Mouse (Mus musculus): Measurements from ENCODE around the gene Mtx1. TPM values are rescaled to one million over a fixed set of nuclear protein-coding genes. Genes with fewer than 3 reads are reported as not detected.

Mtx1 gene
- polyA plus RNA-seq, 1 experiment from 2014 or later, result 214 TPM

DNA sequence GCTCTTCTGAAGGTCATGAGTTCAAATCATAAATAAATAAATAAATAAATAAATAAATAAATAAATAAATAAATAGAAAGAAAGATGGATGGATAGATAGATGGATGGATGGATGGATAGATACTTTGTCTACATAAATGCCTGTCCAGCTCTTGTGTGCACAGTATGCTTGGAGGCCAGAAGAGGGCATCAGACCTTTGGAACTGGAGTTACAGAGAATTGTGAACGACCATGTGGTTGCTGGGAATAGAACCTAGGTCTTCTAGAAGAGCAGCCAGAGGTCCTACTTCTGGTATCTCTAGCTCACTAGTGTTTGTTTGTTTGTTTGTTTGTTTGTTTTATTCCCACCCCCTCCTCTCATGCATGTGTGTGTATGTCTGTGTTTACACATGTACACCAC, 33.5 kb downstream of the Mtx1 start:
- no peak for ATAC-seq (replicated peaks; ENCODE audit: low FRiP score, low TSS enrichment, low read depth)
- Histone ChIP-seq H3K9ac (ENCODE audit: low read length) (no peak overlapping the region), H3K4me2 (ENCODE audit: low read length) (no peak overlapping the region), H3K4me3 (ENCODE audit: low read depth, low read length) (no peak overlapping the region), H3K27ac (ENCODE audit: low read depth) (no peak overlapping the region), H3K4me1 (replicated peaks; ENCODE audit: control insufficient read depth, insufficient read depth, low read length) (peaks cover 6% of the 10 kb centered on the region; the same call in 1 of the 2 replicates), H3K9me3 (ENCODE audit: control insufficient read depth, low read length) (no peaks in the 10 kb centered on the region), H3K36me3 (ENCODE audit: control insufficient read depth, insufficient read depth, low read length) (no peaks in the 10 kb centered on the region; the same call in 1 of the 2 replicates), H3K27me3 (replicated peaks; ENCODE audit: control insufficient read depth, insufficient read depth, low read length) (no peaks in the 10 kb centered on the region)
- DNase-seq (ENCODE audit: low spot score), result no peak
- 75% methylated on average over 1 of the region's 1 CpGs for WGBS

DNA sequence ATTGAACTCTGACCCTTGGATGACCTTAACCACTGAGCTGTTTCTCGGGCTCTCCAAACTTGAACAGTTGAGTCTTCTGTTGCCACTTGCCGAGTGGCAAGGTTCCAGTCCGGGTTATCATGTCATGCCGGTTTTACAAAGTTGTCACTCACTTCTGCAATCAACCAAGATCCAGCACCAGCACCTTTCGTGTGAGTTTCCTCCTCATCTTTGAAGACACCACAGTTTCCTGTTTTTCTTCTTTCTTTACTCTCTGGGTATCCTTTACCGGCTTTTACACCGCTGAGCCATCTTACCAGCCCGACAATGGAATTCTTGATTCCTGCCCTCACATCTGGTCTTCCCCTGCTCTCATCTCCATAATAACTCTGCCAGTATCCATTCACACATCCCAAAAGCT, 36.5 kb downstream of the Mtx1 start:
- Histone ChIP-seq H3K4me1 (replicated peaks; ENCODE audit: control insufficient read depth, insufficient read depth, low read length) (no peaks in the 10 kb centered on the region), H3K9me3 (ENCODE audit: control insufficient read depth, low read length) (no peaks in the 10 kb centered on the region), H3K27ac (ENCODE audit: low read depth) (no peak overlapping the region), H3K9ac (ENCODE audit: low read length) (no peak overlapping the region), H3K4me3 (ENCODE audit: low read depth, low read length) (no peak overlapping the region), H3K4me2 (ENCODE audit: low read length) (no peak overlapping the region), H3K27me3 (replicated peaks; ENCODE audit: control insufficient read depth, insufficient read depth, low read length) (no peaks in the 10 kb centered on the region), H3K36me3 (ENCODE audit: control insufficient read depth, insufficient read depth, low read length) (peaks cover 7% of the 10 kb centered on the region; the same call in 1 of the 2 replicates)
- WGBS, result 78% methylated on average over 8 of the region's 8 CpGs
- ATAC-seq (replicated peaks; ENCODE audit: low FRiP score, low TSS enrichment, low read depth) (no peak), DNase-seq (ENCODE audit: low spot score) (no peak)

DNA sequence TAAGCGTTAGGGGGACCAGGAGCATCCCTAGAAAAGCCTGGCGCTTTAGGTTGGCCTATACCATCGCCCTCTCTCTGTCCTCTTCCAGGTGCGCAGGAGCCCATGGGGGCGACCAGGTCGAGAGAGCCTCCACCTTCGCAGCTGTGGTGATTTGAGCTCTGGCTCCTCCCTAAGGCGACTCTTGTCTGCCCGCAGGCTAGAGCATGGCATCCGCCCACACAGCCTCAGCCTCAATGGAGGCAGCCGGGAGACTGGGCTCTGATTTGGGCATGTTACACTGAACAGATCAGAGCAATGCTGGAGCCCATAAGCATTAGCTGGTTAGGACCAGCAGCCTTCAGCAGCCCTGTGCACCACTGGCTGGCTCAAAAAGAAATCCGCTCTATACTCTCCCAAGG, 38.4 kb downstream of the Mtx1 start:
- H3K27me3 ChIP-seq (replicated peaks; ENCODE audit: control insufficient read depth, insufficient read depth, low read length), result no peaks in the 10 kb centered on the region
- no peak overlapping the region for H3K4me3 ChIP-seq (ENCODE audit: low read depth, low read length)
- peaks cover 15% of the 10 kb centered on the region for H3K4me1 ChIP-seq (replicated peaks; ENCODE audit: control insufficient read depth, insufficient read depth, low read length)
- DNase-seq (ENCODE audit: low spot score) (no peak), ATAC-seq (replicated peaks; ENCODE audit: low FRiP score, low TSS enrichment, low read depth) (no peak)
- no peaks in the 10 kb centered on the region for H3K9me3 ChIP-seq (ENCODE audit: control insufficient read depth, low read length)
- peaks cover 7% of the 10 kb centered on the region; the same call in 1 of the 2 replicates for H3K36me3 ChIP-seq (ENCODE audit: control insufficient read depth, insufficient read depth, low read length)
- no peak overlapping the region for H3K4me2 ChIP-seq (ENCODE audit: low read length)
- 74% methylated on average over 12 of the region's 12 CpGs for WGBS
- no peak overlapping the region for H3K27ac ChIP-seq (ENCODE audit: low read depth)
- H3K9ac ChIP-seq (ENCODE audit: low read length), result no peak overlapping the region

DNA sequence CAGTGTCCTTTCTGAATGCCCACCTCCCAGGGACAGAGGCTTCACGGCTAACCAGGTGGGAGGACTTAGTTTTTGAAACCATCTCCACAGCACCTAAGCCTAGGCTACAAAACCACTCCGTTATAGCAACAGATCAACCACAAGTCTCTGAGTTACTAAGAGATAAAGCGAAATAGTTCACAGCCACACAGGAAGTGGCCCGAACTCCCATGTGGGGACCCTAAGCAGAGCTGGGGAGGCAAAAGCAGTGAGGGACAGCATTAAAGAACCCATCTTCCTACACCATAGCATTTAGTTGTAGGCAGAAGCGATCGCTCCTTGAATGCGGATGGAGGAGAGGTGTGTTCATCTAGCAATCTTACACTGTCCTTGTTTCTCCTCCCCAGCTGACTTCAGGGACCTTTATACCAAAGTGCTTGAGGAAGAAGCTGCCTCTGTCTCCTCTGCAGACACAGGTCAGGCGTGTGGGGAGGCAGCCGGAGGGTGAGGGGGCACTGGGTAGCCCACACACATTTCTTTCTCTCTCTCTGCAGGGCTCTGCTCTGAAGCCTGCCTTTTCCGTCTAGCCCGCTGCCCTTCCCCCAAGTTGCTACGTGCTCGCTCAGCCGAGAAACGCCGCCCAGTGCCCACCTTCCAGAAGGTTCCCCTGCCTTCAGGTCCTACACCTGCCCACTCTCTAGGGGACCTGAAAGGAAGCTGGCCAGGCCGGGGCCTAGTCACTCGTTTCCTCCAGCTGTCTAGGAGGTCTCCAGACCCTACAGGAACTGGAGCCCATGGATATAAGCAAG, 39.0 kb downstream of the Mtx1 start:
- Histone ChIP-seq H3K27me3 (replicated peaks; ENCODE audit: control insufficient read depth, insufficient read depth, low read length) (no peaks in the 10 kb centered on the region), H3K9ac (ENCODE audit: low read length) (no peak overlapping the region), H3K4me3 (ENCODE audit: low read depth, low read length) (no peak overlapping the region), H3K9me3 (ENCODE audit: control insufficient read depth, low read length) (no peaks in the 10 kb centered on the region), H3K4me2 (ENCODE audit: low read length) (no peak overlapping the region), H3K27ac (ENCODE audit: low read depth) (no peak overlapping the region), H3K4me1 (replicated peaks; ENCODE audit: control insufficient read depth, insufficient read depth, low read length) (peaks cover 15% of the 10 kb centered on the region), H3K36me3 (ENCODE audit: control insufficient read depth, insufficient read depth, low read length) (peaks cover 7% of the 10 kb centered on the region; the same call in 1 of the 2 replicates)
- no peak for DNase-seq (ENCODE audit: low spot score)
- WGBS, result 83% methylated on average over 18 of the region's 18 CpGs
- no peak for ATAC-seq (replicated peaks; ENCODE audit: low FRiP score, low TSS enrichment, low read depth)

DNA sequence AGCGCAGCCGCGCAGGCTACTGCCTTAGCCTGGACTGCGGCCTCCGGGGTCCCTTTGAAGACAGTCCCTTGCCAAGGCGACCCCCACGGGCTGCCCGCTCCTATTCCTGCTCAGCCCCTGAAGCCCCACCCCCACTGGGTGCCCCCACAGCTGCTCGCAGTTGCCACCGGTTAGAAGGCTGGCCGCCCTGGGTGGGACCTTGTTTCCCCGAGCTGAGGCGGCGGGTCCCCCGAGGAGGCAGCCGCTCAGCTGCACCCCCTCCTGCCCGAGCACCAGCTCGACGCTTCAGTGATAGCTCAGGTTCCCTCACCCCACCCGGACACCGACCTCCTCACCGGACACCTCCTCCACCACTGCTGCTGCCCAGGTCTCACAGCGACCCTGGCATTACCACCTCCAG, 39.7 kb downstream of the Mtx1 start:
- DNase-seq (ENCODE audit: low spot score), result no peak
- Histone ChIP-seq H3K4me2 (ENCODE audit: low read length) (no peak overlapping the region), H3K27me3 (replicated peaks; ENCODE audit: control insufficient read depth, insufficient read depth, low read length) (no peaks in the 10 kb centered on the region), H3K9ac (ENCODE audit: low read length) (no peak overlapping the region), H3K9me3 (ENCODE audit: control insufficient read depth, low read length) (no peaks in the 10 kb centered on the region), H3K4me1 (replicated peaks; ENCODE audit: control insufficient read depth, insufficient read depth, low read length) (peaks cover 15% of the 10 kb centered on the region), H3K4me3 (ENCODE audit: low read depth, low read length) (no peak overlapping the region), H3K36me3 (ENCODE audit: control insufficient read depth, insufficient read depth, low read length) (peaks cover 7% of the 10 kb centered on the region), H3K27ac (ENCODE audit: low read depth) (no peak overlapping the region)
- WGBS, result 63% methylated on average over 23 of the region's 23 CpGs
- ATAC-seq (replicated peaks; ENCODE audit: low FRiP score, low TSS enrichment, low read depth), result no peak

DNA sequence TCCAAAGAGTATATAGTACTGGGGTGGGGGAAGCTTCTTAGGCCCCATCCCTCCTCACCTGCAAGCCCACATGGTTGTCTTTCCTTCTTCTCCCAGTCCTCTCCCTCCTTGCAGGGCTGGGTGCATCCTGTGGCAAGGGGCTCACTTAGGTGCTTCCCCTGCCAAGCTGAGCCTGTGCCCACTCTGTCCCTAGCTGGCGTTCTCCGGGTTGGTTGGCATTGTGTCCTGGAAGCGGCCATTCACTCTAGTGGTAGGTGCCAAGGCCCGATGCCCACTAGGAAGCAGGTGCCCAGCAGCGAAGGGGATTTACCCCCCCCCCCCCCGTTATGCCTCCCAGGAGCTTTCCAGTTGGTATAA, 43.0 kb downstream of the Mtx1 start:
- WGBS, result 75% methylated on average over 6 of the region's 6 CpGs
- Histone ChIP-seq H3K27me3 (replicated peaks; ENCODE audit: control insufficient read depth, insufficient read depth, low read length) (no peaks in the 10 kb centered on the region), H3K27ac (ENCODE audit: low read depth) (no peak overlapping the region), H3K9ac (ENCODE audit: low read length) (peak overlapping the region; percentile 82), H3K4me1 (replicated peaks; ENCODE audit: control insufficient read depth, insufficient read depth, low read length) (peaks cover 18% of the 10 kb centered on the region), H3K4me2 (ENCODE audit: low read length) (peak overlapping the region; percentile 96), H3K36me3 (ENCODE audit: control insufficient read depth, insufficient read depth, low read length) (peaks cover 37% of the 10 kb centered on the region), H3K9me3 (ENCODE audit: control insufficient read depth, low read length) (no peaks in the 10 kb centered on the region), H3K4me3 (ENCODE audit: low read depth, low read length) (peak overlapping the region; percentile 54)
- ATAC-seq (replicated peaks; ENCODE audit: low FRiP score, low TSS enrichment, low read depth) (no peak), DNase-seq (ENCODE audit: low spot score) (no peak)

DNA sequence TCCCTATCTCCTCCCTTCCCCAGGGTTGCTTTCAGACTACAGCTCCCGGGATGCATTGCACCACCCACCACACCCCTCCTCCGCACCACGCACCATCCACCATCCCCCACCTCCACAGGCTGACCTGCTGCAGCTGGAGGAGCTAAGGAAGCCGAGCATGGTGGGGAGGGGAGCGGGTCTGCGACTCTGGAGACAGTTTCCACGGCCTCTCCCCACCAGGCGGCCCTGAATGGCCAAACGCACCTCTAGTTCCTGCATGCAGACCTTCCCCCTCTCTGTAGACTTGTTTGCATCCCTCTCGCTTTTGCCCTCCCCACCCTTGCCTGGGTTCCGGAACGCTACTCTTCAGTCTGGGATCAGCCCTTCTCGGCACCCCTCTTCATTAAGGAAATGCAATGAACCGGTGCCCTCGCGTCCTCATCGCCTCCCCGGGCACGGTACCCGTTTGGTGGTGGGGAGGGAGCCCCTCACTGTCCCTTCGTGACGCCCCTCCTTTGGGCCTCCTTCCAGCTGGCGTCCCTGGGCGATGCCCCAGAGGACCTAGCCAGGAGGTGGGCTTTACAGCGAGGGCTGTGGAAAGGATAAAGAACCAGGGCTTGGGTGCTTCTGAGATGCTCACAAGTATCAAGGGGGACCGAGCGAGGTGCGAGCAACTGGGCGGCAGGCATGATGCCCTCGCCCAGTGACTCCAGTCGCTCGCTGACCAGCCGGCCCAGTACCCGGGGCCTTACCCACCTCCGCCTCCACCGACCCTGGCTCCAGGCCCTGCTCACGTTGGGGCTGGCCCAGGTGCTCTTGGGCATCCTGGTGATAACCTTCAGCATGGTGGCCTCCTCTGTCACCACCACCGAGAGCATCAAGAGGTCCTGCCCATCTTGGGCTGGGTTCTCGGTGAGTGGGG, 43.6 kb downstream of the Mtx1 start, which contains the start of gene Fam189b:
Gene Fam189b, plus strand, starts transcription at position 86 of the 901 bp plus-strand sequence.
- 6% methylated on average over 39 of the region's 39 CpGs for WGBS
- no peaks in the 10 kb centered on the region for H3K9me3 ChIP-seq (ENCODE audit: control insufficient read depth, low read length)
- peak within 1 kb of the TSS; percentile 96 for H3K4me2 ChIP-seq (ENCODE audit: low read length)
- H3K27me3 ChIP-seq (replicated peaks; ENCODE audit: control insufficient read depth, insufficient read depth, low read length), result no peaks in the 10 kb centered on the region
- H3K27ac ChIP-seq (ENCODE audit: low read depth), result peak within 1 kb of the TSS; percentile 77
- peak within 1 kb of the TSS; percentile 54 for H3K4me3 ChIP-seq (ENCODE audit: low read depth, low read length)
- peaks cover 37% of the 10 kb centered on the region for H3K36me3 ChIP-seq (ENCODE audit: control insufficient read depth, insufficient read depth, low read length)
- ATAC-seq (replicated peaks; ENCODE audit: low FRiP score, low TSS enrichment, low read depth) (peak; percentile 88), DNase-seq (ENCODE audit: low spot score) (peak; percentile 93)
- peaks cover 24% of the 10 kb centered on the region for H3K4me1 ChIP-seq (replicated peaks; ENCODE audit: control insufficient read depth, insufficient read depth, low read length)
- peak within 1 kb of the TSS; percentile 82 for H3K9ac ChIP-seq (ENCODE audit: low read length)

DNA sequence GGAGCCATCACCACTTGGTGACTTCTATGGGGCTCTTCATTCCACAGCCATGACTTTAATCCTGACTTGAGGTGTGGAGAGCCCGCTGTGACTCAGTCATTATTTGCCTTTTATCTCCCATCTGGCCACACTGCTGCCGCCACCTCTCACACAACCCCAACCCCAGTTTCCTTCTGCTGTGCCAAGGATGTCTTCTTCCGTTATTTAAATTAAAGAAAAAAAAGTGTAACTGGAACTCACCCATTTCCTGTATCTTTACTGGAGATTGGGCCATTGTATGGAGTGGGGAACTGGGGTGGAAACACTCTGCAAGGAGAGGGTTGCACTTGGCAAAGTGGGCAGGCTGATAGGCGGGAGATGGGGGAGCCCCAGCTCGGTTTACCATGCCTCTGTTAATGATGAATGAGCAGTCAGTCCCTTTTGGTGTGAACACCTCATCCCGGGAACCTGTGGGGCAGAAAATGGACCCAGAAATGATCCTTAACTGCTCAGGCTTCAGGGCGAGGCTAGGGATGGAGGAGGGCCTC, 44.3 kb downstream of the Mtx1 start:
- Histone ChIP-seq H3K9ac (ENCODE audit: low read length) (no peak overlapping the region; the same call in 1 of the 2 replicates), H3K4me1 (replicated peaks; ENCODE audit: control insufficient read depth, insufficient read depth, low read length) (peaks cover 28% of the 10 kb centered on the region), H3K27ac (ENCODE audit: low read depth) (no peak overlapping the region), H3K27me3 (replicated peaks; ENCODE audit: control insufficient read depth, insufficient read depth, low read length) (no peaks in the 10 kb centered on the region), H3K4me3 (ENCODE audit: low read depth, low read length) (peak overlapping the region; percentile 54), H3K36me3 (ENCODE audit: control insufficient read depth, insufficient read depth, low read length) (peaks cover 35% of the 10 kb centered on the region), H3K9me3 (ENCODE audit: control insufficient read depth, low read length) (no peaks in the 10 kb centered on the region), H3K4me2 (ENCODE audit: low read length) (peak overlapping the region; percentile 96)
- WGBS, result 39% methylated on average over 7 of the region's 7 CpGs
- peak; percentile 6; the same call in 1 of the 2 replicates for ATAC-seq (replicated peaks; ENCODE audit: low FRiP score, low TSS enrichment, low read depth)
- DNase-seq (ENCODE audit: low spot score), result no peak

Measured in intestine, embryonic 14.5 days (tissue).